Mouse (Mus musculus) stomach, postnatal 0 days (tissue): ENCODE measurements at regions not wholly inside any gene's neighbourhood (a gene's known extent, or its start where the extent isn't known, plus 50 kb on each side); places are given as distances from the start of the nearest gene placed in this dataset.

ENCODE experiments used
- ATAC-seq: fragments of 200-750 bp; cut with Nextera tagmentation; 2 replicates; pipeline ENCODE4 v1.8.0; 2017; ENCODE audit not compliant: low FRiP score, low TSS enrichment
- DNase-seq: peaks from one replicate; pipeline ENCODE4 v3.0.0-alpha.2; 2016; ENCODE audit warnings: low spot score
- H3K27ac ChIP-seq: fragments of 300-500 bp; sonication (generic); replicated peaks from 2 replicates; pipeline ENCODE4 v1.5.1; 2014; ENCODE audit warnings: mild to moderate bottlenecking, control low read depth
- H3K27me3 ChIP-seq: fragments of 300-500 bp; sonication (generic); 2 replicates; pipeline ENCODE4 v1.6.1; 2014; ENCODE audit warnings: low read length; ENCODE audit not compliant: control insufficient read depth, insufficient read depth
- H3K36me3 ChIP-seq: fragments of 300-500 bp; sonication (generic); 2 replicates; pipeline ENCODE4 v1.6.1; 2014; ENCODE audit warnings: low read length, mixed read lengths; ENCODE audit not compliant: control insufficient read depth, insufficient read depth
- H3K4me1 ChIP-seq: fragments of 300-500 bp; sonication (generic); replicated peaks from 2 replicates; pipeline ENCODE4 v1.6.1; 2014; ENCODE audit warnings: antibody characterized with exemption; ENCODE audit not compliant: control insufficient read depth, insufficient read depth
- H3K4me2 ChIP-seq: fragments of 300-500 bp; sonication (generic); replicated peaks from 2 replicates; pipeline ENCODE4 v1.6.1; 2014; ENCODE audit warnings: low read depth, mild to moderate bottlenecking, control low read depth, moderate library complexity
- H3K4me3 ChIP-seq: fragments of 300-500 bp; sonication (generic); 2 replicates; pipeline ENCODE4 v1.5.1; 2014; ENCODE audit warnings: low read depth, low read length, control low read depth
- H3K9ac ChIP-seq: fragments of 300-500 bp; sonication (generic); 2 replicates; pipeline ENCODE4 v1.6.1; 2014; ENCODE audit warnings: mild to moderate bottlenecking, low read length, control low read depth, mixed read lengths
- H3K9me3 ChIP-seq: fragments of 300-500 bp; sonication (generic); 2 replicates; pipeline ENCODE4 v1.6.1; 2016; ENCODE audit warnings: low read length; ENCODE audit not compliant: control insufficient read depth
- CTCF ChIP-seq: IDR thresholded peaks from 2 replicates; pipeline ENCODE4 v1.5.1; 2016; ENCODE audit warnings: antibody characterized with exemption, low read depth, mild to moderate bottlenecking, moderate library complexity
- EP300 ChIP-seq: optimal IDR thresholded peaks from 2 replicates; pipeline ENCODE3; 2016; ENCODE audit warnings: antibody characterized with exemption
- WGBS: fragments of 180-500 bp; shearing (Covaris S2); extraction: QIAGEN DNeasy Blood & Tissue Kit; methylation state at CpG from one replicate; pipeline ENCODE4 v1.1.7; 2014; 5-methylcytosine and 5-hydroxymethylcytosine counted together

DNA sequence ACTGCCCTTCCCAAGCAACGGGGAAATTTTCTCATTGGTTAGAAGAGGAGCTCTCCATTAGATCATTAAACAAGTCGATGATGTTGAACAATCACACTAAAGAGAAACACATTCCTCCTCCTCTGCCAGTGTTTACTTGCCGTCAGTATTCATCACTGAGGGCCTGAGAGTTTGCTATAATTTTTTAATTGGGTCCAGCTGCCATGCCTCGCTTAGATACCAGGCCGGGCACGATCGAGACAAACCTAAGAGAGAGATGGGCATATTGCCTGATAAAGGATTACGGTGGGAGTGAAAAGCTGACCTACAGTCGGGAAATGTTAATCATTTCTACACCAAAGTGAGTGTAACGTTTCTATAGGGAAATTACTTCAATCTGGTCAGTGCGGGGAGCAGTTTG is 96.2 kb downstream of the Gm9376 start:
- Histone ChIP-seq H3K9ac (no peak overlapping the region), H3K27ac (no peak overlapping the region), H3K9me3 (no peaks in the 10 kb centered on the region), H3K4me1 (no peaks in the 10 kb centered on the region), H3K36me3 (no peaks in the 10 kb centered on the region), H3K27me3 (no peaks in the 10 kb centered on the region), H3K4me3 (no peak overlapping the region), H3K4me2 (no peak overlapping the region)
- TF ChIP-seq EP300 (no peak), CTCF (no peak)
- DNase-seq (no peak), ATAC-seq (no peak)
- WGBS = 52% methylated on average over 11 of the region's 11 CpGs

DNA sequence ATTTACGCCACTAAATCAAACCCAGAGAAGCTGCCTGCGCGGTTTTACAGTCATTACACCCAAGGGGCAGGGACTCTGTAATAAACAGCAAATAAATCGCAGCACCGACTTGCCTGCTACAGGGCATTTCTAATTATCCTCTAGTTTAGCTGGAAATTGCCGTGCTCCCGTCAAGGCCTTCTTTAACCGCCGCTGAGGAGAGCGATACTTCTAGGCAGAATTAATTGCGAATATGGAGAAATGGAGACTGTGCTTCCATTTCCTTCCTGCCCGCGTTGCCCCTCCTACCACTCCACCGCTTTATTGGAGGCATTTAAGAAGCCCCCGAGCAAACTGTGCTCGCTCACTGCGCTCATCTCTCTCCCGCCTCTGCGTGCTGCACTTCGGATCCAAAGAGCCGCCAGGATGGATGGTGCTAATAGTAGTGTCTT is 96.6 kb downstream of the Gm9376 start:
- H3K27ac ChIP-seq = no peak overlapping the region
- TF ChIP-seq EP300 (no peak), CTCF (no peak)
- H3K4me1 ChIP-seq = no peaks in the 10 kb centered on the region
- H3K9ac ChIP-seq = no peak overlapping the region
- H3K9me3 ChIP-seq = no peaks in the 10 kb centered on the region
- no peak overlapping the region for H3K4me2 ChIP-seq
- 80% methylated on average over 21 of the region's 21 CpGs for WGBS
- H3K27me3 ChIP-seq = no peaks in the 10 kb centered on the region
- no peak overlapping the region for H3K4me3 ChIP-seq
- no peak for DNase-seq
- no peak for ATAC-seq
- H3K36me3 ChIP-seq = no peaks in the 10 kb centered on the region

GRCm38 (mm10) chr14:118366522-118366921 is 99.8 kb downstream of the Gm9376 start:
- H3K9ac ChIP-seq = no peak overlapping the region
- WGBS = 91% methylated on average over 4 of the region's 4 CpGs
- no peaks in the 10 kb centered on the region for H3K27me3 ChIP-seq
- no peak for DNase-seq
- H3K9me3 ChIP-seq = no peaks in the 10 kb centered on the region
- no peak for ATAC-seq
- H3K4me3 ChIP-seq = no peak overlapping the region
- H3K4me2 ChIP-seq = no peak overlapping the region
- H3K4me1 ChIP-seq = no peaks in the 10 kb centered on the region; the same call in 1 of the 2 replicates
- TF ChIP-seq CTCF = no peak
- TF ChIP-seq EP300 = no peak
- no peak overlapping the region for H3K27ac ChIP-seq
- no peaks in the 10 kb centered on the region for H3K36me3 ChIP-seq

GRCm38 (mm10) chr14:118368619-118369431 is 102.1 kb downstream of the Gm9376 start:
- no peak for TF ChIP-seq CTCF
- TF ChIP-seq EP300 = no peak
- Histone ChIP-seq H3K36me3 (no peaks in the 10 kb centered on the region), H3K4me2 (peak overlapping the region; percentile 14; the same call in 1 of the 2 replicates), H3K27ac (no peak overlapping the region), H3K9me3 (no peaks in the 10 kb centered on the region), H3K27me3 (no peaks in the 10 kb centered on the region), H3K4me1 (no peaks in the 10 kb centered on the region; the same call in 1 of the 2 replicates), H3K4me3 (no peak overlapping the region), H3K9ac (no peak overlapping the region)
- ATAC-seq (peak; percentile 57), DNase-seq (peak; percentile 62)
- WGBS = 7% methylated on average over 9 of the region's 9 CpGs

DNA sequence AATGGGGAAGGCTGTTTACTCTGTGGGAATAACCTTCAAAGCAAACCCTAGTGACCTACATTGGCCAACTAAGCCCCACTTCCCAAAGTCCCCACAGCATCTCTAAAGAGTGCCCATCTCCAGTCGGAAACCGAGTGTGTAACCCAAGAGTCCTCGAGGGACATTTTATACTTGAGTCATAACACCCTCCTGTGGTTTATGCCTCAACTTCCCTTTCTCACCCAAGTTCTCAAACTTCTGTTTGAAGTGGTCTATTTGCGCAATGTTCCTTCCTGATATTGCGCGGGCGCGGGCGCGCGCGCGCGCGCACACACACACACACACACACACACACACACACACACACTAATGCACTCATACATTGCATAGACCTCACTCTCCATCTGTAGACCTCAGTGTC is 104.6 kb downstream of the Gm9376 start:
- Histone ChIP-seq H3K9me3 (no peaks in the 10 kb centered on the region), H3K27me3 (no peaks in the 10 kb centered on the region), H3K9ac (no peak overlapping the region), H3K4me3 (no peak overlapping the region), H3K4me2 (no peak overlapping the region), H3K4me1 (no peaks in the 10 kb centered on the region; the same call in 1 of the 2 replicates), H3K36me3 (no peaks in the 10 kb centered on the region), H3K27ac (no peak overlapping the region)
- DNase-seq = no peak
- 90% methylated on average over 15 of the region's 15 CpGs for WGBS
- no peak for ATAC-seq
- TF ChIP-seq CTCF (no peak), EP300 (no peak)

DNA sequence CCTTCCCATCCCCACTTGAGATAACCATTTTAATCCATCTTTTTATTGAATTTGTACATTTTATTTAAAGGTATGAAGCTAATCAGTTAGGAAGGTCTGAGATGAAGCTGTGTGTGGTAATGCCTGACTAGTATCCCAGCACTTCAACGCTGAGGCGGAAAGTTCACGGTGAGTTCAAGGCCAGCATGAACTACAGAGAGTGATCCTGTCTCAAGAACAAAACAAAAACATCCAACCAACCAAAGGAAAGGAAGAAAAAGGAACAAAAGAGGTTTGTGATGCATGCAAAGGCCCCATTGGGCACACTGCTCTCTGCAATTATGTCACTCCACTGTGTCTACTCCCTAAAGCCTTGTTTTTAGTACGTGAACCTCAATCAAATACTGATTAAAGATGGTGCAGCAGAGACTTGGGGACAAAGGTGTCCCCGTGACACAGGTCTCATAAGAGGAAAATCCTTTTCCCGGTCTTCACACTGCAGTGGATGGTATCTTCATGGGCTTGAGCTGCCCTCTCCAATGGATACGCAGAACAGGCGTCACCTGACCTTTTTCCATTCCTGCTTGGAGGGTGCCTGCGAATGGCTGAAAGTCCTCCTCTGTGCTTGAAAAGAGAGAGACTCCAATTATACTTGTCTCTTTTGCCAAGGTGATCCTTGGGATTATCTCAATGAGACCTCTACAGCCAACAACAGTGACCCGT is 108.2 kb downstream of the Gm9376 start:
- H3K27ac ChIP-seq = no peak overlapping the region
- H3K9ac ChIP-seq = no peak overlapping the region
- no peaks in the 10 kb centered on the region for H3K36me3 ChIP-seq
- no peaks in the 10 kb centered on the region for H3K9me3 ChIP-seq
- no peak overlapping the region for H3K4me2 ChIP-seq
- H3K27me3 ChIP-seq = no peaks in the 10 kb centered on the region
- DNase-seq (no peak), ATAC-seq (no peak)
- no peaks in the 10 kb centered on the region for H3K4me1 ChIP-seq
- 89% methylated on average over 10 of the region's 10 CpGs for WGBS
- TF ChIP-seq CTCF (no peak), EP300 (no peak)
- H3K4me3 ChIP-seq = no peak overlapping the region
